Mouse (Mus musculus): ENCODE measurements around the gene Thap11.

Gene Thap11

DNA sequence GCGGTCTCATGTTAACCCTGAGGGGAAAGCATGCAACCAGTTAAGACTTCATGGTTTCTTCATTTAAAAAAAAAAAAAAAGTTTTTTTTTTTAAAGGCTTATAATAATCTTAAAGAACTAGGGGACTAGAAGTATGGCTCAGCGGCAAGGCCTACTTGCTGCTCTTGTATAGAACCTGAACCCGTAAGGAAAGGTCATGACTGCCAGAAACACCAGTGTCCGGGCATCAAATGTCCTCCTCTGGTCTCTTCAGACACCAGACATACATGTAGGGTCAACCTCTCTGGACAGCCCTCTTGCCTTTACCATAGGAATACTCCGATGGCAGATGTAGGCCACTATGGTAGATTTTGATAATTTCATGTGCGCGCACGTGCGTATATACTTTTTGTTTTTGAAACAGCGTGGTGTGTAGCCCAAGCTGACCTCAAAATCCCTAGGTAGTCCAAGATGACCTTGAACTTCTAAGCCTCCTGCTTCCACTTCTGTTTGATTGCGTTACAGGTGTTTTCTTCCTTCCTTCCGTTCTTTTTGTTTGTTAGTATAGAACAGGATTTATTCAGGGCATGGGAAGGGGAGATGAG is 2.7 kb upstream of the Thap11 start:
- DNase-seq (ENCODE audit: extremely low spot score), result no peak

DNA sequence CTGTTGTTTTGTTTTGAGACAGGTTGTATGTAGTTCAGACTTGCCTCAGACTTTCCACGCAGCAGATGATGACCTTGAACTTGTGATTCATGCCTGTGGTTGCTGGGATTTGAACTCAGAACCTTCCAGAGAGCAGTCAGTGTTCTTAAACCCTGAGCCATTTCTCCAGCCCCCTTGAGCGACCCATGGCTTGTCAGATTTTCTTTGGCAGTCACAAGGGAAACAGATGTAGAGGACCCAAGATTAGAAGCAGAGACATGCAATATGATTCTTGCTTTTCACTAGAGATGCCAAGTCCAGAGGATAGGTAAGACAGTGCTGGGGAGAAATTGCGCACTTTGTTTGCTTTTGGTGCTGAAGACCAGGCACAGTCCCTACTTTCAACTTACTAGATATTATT is 1.8 kb upstream of the Thap11 start, which contains the start of gene Cenpt:
Gene Cenpt, minus strand, starts transcription at position 101 of the 400 bp plus-strand sequence.
- DNase-seq (ENCODE audit: extremely low spot score), result no peak

DNA sequence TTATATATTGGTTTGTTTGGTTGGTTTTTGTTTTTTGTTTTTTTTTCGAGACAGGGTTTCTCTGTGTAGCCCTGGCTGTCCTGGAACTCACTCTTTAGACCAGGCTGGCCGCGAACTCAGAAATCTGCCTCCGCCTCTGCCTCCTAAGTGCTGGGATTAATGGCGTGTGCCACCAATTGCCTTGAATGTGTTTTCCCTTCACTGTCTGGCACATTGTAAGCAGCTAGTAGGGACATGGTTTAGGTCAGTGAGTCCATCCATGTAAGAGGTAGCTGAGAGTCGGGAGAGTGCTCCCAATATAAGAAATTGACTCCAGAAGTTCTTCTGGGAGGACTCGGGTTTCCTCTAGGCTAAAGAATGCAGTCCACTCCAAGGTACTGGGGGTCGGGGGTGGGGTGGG is 629 bp upstream of the Thap11 start:
- DNase-seq (ENCODE audit: extremely low spot score), result no peak

DNA sequence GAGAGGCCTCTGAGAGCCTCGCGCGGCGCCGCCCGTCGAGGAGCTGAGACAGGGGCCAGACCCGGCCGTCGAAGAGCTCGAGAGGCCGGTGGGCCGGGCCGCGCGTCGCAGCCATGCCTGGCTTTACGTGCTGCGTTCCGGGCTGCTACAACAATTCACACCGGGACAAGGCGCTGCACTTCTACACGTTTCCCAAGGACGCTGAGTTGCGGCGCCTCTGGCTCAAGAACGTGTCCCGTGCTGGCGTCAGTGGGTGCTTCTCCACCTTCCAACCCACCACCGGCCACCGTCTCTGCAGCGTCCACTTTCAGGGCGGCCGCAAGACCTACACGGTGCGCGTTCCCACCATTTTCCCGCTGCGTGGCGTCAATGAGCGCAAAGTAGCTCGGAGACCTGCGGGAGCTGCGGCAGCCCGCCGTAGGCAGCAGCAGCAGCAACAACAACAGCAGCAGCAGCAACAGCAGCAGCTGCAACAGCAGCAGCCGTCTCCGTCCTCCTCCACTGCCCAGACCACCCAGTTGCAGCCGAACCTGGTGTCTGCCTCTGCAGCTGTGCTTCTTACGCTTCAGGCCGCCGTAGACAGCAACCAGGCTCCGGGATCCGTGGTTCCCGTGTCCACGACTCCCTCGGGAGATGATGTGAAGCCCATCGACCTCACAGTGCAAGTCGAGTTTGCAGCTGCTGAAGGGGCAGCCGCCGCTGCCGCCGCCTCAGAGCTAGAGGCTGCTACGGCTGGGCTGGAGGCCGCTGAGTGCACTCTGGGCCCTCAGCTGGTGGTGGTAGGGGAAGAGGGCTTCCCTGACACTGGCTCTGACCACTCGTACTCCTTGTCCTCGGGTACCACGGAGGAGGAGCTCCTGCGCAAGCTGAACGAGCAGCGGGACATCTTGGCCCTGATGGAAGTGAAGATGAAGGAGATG is 576 bp downstream of the Thap11 start:
- DNase-seq (ENCODE audit: extremely low spot score), result no peak

DNA sequence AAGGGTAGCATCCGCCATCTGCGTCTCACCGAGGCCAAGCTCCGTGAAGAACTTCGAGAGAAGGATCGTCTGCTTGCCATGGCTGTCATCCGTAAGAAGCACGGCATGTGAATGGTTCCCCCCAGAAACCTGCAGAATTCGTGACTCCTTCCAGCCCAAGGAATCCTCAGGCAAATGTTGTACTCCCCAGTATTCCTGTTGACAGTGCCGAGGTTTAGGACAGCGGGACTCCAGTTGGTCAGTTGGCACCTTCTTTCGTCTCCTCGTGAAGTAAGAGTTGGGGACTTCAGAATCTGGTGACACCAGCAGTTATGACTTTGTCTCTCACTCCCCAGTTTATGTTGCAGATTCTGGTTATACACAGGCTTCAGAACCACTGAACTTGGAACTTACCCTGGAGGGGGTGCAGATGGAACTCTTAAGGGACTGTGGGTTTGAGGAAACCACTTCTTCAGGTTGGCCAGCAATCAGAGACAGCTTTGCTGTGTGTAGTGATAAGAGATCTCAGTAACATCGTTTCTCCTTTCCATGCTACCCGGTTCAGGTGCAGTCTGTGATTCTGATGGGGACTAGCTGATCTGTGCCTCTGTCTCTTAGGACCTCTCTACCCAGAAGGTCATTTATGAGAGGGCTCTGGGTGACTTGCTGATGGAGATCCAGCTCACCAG is 1.4 kb downstream of the Thap11 start:
- no peak for DNase-seq (ENCODE audit: extremely low spot score)

DNA sequence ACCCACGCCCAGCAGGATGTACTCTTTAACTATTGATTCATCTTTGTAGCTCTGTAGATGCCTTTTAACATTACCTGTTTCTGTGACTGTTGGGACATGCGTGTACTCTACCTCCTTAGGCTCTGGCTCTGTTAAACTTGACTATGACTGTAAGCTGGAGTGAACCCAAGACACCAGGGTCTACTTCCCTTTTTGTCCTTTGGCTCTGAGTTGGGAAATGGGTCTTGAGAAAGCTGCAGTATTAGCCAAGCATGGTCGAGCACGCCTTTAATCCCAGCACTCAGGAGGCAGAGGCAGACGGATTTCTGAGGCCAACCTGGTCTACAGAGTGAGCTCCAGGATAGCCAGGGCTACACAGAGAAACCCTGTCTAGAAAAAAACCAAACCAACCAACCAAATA is 3.6 kb downstream of the Thap11 start:
- no peak for DNase-seq (ENCODE audit: extremely low spot score)

DNA sequence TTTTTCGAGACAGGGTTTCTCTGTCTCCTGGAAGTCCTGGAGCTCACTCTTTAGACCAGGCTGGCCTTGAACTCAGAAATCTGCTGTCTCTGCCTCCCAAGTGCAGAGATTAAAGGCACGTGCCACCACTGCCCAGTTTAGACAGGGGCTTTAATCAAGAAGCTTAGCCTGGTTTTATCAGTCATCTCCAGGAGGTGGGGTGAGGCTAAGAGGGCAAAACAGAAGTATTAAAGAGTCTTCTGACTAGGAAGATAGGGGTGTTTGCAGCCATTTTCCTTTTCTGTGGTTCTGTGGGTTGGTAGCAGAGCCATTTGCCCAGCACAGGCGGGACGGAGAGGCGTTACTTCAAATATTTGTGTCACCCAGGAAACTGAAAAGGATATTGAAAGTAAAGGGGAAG is 4.4 kb downstream of the Thap11 start:
- DNase-seq (ENCODE audit: extremely low spot score), result no peak

DNA sequence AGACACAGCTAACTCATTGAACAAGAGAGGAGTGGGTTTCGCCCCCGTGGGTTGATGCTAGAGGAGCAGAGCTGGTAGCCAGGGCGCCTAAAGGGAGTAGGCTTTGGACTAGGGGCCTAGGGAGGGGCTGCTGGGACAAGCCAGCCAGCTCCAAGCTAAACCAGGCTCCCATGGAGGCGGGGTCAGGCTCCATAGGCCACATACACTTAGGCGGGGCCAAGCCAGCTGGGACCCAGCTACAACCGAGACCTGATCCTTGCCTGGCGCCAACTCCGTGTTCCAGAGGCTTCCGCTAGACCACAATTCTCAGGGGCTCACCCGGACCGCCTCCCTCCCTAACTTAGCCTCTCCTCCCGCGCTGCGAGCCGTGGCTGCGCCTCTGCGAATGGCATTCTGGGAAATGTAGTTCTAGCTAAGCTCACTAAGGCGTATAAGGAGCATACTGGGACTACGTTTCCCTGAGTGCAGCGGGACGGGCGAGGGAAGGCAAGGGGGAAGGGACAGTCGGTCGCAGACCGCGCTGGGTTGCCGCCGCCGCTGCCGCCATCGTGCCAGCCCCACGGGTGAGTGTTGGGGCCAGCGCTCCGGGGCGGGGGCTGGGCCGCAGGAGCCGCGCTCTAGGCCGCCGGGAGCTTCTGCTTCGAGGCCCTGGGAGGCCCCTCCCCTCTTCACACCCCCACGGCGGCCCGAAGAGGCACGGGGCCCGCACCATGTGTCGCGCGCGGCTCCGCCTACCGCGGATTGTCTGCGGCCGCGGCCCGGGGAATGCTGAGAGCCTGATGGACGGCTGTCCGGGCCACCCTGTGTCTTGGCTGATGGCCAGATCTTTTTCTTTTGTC is 5.4 kb downstream of the Thap11 start, which contains the start of gene Nutf2:
Gene Nutf2, plus strand, starts transcription at position 438 of the 839 bp plus-strand sequence.
- peak; percentile 96 for DNase-seq (ENCODE audit: extremely low spot score)

DNA sequence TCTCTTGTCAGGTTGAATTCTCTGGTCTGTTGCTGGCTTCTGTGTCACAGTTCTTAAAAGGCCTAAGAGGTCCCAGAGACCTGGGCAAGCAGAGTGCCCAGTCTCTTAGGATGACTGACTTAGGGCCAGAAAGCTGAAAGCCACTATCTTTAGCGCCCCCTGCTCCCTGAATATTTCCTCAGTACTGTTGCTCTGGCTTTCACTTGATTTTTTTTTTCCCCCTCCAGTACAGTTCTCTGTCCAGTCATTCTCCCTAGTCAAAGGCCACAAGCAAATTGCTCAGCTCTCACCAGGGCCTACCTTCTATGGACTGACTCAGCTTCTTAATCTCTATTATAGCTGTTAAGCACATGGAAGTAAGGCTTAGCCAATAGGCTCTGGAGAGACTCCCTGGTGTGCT is 7.0 kb downstream of the Thap11 start:
- no peak for DNase-seq (ENCODE audit: extremely low spot score)

DNA sequence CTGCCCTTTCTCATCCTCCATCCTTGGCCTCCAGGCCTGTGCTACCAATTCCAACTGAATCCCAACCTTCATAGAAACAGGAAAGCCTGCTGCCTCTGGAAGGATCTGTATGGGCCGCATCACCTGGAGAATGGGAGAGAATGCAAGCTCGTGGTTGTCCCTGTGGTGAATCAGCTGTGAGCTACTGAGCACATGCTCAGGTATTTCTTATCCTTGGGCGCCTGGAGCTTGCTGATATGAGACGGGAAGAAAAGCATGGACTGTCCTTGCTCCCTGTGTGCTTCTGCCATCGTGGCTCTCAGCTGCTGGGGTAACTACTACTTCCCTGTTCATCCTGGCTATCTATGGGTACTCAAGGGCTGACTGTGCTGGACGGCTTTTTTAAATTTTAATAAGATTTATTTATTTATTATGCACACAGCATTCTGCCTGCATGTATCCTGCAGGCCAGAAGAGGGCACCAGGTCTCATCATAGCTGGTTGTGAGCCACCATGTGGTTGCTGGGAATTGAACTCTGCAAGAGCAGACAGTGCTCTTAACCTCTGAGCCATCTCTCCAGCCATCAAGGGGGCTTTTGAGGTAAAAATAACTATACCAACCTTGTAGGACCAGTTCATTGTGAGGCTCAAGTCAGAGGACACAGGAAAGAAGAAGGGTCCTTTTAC is 11.6 kb downstream of the Thap11 start:
- no peak for DNase-seq (ENCODE audit: extremely low spot score)

DNA sequence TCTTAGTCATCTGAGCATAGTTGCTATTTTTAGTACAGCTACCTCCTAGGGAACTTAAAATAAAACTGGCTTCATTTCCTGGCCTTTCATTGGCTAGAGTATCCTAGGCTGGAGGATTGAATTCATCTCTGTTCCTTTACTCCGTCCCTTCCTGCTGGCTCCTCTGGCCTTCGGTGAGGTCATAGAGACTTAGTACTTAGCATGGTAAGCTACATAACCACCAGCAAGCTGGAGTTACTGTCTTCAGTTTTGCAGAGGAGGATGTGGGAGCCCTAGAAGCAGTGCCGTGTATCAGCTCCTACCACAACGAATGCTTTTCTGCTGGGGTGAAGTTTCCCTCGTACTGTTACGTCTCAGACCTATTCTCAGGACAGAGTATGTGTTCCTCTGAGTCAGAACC is 19.4 kb downstream of the Thap11 start:
- no peak for DNase-seq (ENCODE audit: extremely low spot score)

DNA sequence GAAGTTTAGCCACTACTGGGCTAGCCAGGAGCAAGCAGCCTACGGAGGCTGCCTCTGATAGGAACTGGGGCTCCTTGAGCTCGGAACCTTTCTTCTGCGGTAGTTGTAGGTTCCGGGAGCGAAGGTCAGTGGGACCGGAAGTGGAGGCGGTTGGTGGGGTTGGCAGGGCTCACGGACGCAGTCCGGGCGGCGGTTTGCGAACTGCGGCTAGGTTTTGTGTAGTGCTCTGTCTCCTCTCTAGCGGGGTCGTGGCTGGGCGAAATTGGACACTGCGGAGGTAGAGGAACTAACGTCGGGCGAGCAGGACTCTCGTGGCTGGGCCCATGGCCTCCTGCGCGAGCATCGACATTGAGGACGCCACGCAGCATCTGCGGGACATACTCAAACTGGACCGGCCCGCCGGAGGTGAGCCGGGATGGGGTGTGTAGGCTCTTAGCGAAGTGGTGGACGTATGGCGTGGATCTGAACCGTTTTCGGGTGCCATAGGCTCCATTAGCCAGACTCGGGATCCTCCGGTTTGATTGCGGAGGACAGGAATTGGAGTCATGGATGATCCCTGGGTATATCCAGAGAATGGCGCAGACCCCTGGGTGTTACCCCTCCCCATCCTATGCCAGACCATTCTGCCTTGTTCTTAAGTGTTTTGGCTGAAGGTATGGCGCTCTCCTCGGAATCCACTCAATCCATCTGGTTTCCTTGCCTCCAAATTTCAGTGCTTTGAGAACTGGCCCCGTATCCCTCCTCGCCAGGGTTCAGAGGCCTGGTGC is 26.0 kb downstream of the Thap11 start, which contains the start of gene Edc4:
Gene Edc4, plus strand, starts transcription at position 128 of the 767 bp plus-strand sequence.
- DNase-seq (ENCODE audit: extremely low spot score), result peak; percentile 90

DNA sequence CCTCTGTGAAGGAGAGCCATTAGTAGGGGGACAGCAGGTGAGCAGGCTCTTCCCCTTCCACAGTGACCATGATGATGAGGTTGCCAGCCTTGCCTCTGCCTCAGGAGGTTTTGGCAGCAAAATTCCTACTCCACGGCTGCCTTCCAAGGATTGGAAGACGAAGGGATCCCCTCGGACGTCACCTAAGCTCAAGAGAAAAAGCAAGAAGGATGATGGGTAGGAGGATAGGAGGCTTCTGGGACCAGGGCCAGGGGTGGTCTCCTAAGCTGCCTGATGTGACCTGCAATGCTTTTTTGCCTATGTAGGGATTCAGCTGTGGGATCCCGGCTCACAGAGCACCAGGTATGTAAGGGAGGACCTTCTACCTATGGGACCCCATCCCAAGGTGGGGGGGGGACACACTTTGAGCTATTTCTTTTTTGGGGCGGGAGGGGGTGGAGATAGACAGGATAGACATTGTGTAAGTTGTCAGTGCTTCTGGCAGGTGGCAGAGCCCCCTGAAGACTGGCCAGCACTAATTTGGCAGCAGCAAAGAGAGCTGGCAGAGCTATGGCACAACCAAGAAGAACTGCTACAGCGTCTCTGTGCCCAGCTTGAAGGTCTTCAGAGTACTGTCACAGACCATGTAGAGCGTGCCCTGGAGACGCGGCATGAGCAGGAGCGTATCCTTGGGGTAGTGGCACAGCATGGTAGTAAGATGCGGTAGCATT is 35.0 kb downstream of the Thap11 start:
- no peak for DNase-seq (ENCODE audit: extremely low spot score)

DNA sequence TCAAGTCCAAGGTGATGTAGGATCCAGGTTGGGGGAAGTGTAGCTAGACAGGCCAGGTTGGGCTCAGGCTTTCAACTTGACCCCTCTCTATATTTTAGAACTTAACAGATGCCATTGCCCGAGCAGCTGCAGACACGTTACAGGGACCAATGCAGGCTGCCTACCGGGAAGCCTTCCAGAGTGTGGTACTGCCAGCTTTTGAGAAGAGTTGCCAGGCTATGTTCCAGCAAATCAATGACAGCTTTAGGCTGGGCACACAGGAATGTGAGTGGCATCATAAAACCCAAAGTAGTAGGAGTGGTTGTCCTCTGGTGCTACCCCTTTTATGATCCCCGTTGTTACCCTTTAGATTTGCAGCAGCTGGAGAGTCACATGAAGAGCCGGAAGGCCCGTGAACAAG is 35.9 kb downstream of the Thap11 start:
- no peak for DNase-seq (ENCODE audit: extremely low spot score)

DNA sequence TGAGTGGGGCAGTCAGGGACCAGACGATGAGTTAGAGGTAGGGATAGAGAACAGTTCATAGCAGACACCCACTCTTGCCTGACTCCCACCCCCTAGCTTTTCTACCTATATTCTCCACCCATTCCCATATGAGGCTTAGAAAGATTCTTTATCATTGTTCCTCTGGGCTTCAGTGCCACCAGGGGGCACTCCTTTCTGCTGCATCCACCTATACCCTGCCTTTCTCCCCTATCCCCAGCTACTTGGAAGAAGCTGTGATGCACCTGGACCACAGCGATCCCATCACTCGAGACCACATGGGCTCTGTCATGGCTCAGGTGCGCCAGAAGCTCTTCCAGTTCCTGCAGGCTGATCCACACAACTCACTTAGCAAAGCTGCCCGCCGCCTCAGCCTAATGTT is 37.5 kb downstream of the Thap11 start:
- DNase-seq (ENCODE audit: extremely low spot score), result no peak

DNA sequence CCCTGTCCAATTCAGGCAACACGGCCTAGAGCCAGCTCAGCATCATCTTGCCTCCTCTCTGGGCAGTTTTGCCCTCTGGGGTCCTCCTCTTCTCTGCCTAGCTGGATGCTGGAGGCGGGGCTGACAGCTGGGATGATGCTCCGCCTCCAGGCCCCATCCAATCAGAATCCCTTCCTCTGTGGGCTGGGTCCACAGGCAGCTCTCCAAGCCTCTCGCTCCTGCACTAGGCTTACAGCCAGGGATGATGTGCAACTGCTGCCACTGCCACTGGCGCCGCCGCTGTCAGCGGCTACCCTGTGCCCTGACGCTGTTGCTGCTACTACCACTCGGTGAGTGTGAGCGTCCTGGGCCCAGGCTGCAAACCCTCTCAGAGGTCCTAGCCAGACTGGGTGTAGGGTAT is 38.4 kb downstream of the Thap11 start, which contains the start of gene Nrn1l:
Gene Nrn1l, plus strand, starts transcription at position 229 of the 400 bp plus-strand sequence.
- DNase-seq (ENCODE audit: extremely low spot score), result peak; percentile 79

DNA sequence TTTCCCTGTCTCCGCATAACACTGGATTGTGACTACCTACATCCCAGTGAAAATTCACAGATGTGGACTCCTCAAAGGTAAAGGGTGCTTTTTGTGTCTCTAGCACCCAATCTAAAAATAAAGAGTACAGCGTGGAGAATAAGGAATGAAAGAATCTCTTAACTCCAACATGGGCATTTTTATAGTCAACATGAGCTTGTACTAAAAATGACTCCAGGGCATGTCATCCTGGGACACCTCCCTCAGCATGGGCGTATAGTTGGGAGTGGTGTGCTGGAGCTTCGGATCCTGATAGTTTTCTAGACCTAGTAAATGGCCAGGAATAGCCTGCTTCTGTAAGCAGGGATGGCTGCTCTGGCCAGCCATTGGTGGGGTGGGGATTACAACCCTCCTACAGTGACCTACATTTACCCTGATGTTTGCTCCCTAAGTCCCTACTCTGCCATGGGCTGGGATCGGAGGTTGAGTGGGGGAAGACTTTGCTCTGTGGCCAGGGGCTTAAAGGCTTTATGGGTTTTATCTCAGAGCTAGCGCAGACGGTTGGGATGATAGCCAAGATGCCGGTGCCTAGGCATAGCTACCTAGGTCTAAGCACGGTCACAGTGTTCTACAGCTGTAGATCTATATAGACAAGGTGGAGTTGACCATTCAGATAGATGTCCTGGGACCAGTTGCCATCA is 43.0 kb downstream of the Thap11 start:
- no peak for DNase-seq (ENCODE audit: extremely low spot score)

DNA sequence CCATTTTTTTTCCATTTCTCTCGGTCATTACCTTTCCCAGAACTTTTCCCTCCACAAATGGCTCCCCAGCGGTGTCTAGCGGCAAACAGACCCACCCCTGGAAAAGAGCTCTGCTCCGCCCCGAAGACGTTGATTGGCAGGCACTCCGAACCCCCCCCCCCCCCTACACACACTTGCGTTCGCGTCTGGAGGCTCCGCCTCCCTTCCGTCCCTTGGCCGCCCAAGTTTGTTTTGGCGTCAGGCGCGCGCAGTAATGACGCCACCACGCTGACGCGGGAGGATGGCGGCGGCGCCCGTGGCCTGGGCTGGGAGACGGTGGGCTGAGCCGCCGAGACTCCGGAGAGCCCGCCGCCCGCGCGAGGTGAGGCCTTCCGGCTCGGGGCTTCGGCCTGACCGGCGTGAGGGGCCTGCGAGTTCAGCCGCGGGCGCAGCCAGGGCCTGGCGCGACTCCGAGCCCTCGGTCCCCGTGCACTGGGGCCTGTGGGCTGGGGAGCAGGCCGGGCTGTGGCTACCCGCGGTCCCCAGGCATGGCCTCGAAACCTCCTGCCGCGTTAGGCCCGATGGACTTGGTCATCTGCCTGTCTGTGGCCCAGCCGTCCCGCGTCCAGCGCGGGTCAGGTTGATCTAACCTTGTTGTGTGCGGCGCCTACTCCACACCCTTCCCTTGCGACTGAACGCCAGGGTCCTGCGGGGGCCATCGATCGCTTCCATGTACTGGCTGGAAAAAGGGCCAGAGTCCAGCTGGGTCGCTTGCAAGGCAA is 45.4 kb downstream of the Thap11 start, which contains the start of gene Pskh1:
Gene Pskh1, plus strand, starts transcription at position 262 of the 761 bp plus-strand sequence.
- peak; percentile 97 for DNase-seq (ENCODE audit: extremely low spot score)
